Mouse (Mus musculus) thymus, postnatal 36 days (tissue): ENCODE data around the gene Wbp1l.

Source experiments
- DNase-seq, 2 experiments: peaks; one replicate each; pipeline ENCODE4 v3.0.0; 2022; ENCODE audit warnings: mixed read lengths in 2 of 2

Wbp1l gene

GRCm38 (mm10) chr19:46631637-46632036 is 32.8 kb downstream of the Wbp1l start:
- DNase-seq: no peak

- DNase-seq: no peak
Measured at GRCm38 (mm10) chr19:46635766-46636165, 36.9 kb downstream of the Wbp1l start.

DNA sequence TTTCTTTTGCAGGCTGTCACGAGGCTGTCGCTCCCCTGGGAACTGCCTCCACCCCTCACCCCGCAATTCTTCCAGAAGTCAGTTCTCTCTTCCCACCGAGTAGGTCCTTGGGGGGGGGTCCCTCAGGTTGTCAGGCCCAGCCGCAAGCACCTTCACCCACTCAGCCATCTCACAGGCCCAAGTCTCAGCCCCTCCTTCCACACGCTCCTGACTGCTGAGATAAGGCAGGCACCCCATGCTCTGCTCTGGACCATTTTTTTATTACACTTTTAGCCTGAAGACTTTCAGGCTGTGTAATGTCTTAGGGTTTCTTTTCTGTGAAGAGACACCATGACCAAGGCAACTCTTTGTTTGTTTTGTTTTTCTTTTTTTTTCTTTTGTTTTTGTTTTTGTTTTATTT is 38.7 kb downstream of the Wbp1l start:
- DNase-seq: no peak

DNA sequence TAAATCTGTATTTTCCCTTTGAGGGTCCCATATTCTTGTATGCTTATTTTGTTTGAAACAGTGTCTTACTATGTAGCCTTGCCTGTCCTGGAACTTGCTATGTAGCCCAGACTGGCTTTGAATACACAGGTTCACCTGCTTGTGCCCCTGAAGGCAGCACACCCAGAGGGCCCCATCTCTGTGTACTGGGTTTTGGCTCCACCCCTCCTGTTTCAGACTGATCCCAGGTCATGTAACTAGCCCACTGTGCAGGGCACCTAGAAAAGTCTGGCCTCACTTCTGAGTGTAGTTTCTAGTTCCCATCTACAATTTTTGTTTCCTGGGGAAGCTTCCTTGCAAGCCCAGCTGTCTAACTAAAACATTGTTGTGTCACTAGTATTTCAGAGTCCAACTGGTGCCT is 40.2 kb downstream of the Wbp1l start:
- no peak for DNase-seq

- no peak for DNase-seq
Measured at GRCm38 (mm10) chr19:46639496-46639895, 40.6 kb downstream of the Wbp1l start.

DNA sequence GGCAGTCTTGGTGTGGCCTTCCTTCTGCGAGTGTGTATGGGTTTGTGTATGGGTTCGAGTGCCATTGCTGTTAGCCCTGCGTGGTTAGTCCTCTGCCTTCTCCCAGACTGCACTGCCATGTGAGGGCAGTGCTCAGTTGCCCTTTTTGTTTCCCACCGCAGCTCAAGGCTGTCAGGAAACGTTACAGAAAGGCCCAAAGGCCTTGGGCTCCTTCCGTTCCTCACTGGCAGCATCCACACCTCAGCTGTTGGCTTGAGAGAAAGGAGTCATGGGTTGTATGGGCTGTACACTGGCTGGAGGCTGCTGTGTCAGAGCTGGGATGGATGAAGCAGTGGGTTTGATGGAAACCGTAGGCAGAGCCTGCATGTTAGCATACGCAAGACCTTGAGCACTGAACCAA is 41.9 kb downstream of the Wbp1l start:
- DNase-seq: no peak

DNA sequence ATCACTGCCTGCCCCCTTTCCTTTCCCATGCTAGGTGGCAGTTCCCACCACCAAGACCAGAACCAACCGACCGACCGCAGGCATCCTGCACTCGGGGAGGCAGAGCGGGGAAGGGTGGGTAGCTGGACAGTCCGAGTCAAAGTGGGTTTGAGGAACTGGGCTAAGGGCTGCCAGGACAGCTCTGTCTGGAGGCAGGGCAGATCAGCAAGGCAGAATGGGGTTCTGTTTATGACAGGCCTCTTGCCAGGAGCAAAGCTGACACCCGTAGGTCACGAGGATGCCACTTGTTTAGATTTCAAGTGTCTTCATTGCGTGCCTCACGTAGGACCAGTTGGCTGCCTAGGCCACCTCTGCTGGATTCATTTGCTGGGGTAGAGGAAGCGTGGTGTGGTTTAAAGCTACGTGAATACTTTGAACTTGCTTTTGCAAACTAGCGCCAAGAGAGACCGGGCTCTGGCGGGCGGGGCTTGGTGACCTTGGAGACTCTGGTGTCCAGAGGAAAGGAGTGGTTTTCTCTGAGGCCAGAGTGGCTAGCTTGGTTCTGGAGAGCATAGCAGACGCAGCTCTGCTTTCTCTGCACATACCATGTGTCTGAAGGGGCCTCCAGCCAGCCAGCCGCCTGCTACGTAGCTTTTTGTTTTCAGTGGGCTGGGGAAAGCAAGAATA is 42.7 kb downstream of the Wbp1l start:
- no peak for DNase-seq

DNA sequence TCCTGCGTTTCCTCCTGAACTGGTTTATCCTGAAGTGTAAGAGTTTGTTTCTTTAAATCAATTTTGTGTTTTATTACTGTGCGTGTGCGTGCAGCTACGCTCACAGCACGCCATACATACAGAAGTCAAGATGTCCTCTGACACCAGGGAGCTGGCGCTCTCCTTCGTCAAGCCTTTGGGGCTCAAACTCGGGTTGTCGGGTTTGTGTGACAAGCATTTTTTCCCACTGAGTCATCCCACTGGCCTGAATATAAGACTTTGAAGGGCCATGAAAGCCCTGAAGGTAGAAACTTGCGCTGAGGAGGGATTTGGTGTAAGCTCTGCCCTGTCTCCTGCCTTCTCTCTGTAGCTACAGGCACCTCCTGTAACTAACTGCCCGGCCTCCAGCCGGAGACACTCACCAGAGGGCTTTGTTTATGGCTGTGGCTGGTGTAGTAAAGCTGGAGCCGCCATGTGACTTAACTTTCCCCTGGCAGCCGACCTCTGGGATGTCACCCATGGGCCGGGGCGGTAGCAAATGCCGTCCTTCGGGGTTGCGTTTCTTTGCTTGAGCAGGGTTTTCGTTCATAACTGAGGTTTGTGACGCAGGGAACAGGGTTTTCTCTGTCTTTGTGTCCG is 43.4 kb downstream of the Wbp1l start:
- DNase-seq: no peak

- DNase-seq: no peak
Measured at GRCm38 (mm10) chr19:46643236-46643635, 44.4 kb downstream of the Wbp1l start.

DNA sequence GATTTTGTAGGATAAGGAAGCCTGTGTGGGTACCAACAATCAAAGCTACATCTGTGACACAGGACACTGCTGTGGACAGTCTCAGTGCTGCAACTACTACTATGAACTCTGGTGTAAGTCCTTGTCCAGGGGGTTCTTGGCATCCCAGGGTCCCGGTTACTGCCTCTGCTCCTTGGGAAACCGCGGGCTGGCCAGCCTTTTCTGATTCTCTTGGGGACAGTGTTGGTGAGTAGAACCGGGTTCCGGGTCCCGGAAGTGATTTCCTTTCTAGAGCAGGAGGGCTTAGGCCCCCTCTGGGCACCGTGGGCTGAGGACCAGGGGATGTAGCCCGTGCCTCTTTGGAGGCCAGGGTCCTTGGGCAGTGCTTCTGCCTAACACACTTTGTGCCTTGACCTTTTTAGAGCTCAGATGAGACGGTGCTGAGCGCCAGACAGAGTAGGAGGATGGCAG is 45.5 kb downstream of the Wbp1l start:
- DNase-seq: no peak

- no peak for DNase-seq
Measured at GRCm38 (mm10) chr19:46644793-46645602, 46.1 kb downstream of the Wbp1l start.

- DNase-seq: no peak
Measured at GRCm38 (mm10) chr19:46646041-46646481, 47.2 kb downstream of the Wbp1l start.

- no peak for DNase-seq
Measured at GRCm38 (mm10) chr19:46647254-46647653, 48.4 kb downstream of the Wbp1l start.

- DNase-seq: no peak
Measured at GRCm38 (mm10) chr19:46647850-46648249, 49.0 kb downstream of the Wbp1l start.

- DNase-seq: no peak
Measured at GRCm38 (mm10) chr19:46648565-46648964, 49.7 kb downstream of the Wbp1l start.

DNA sequence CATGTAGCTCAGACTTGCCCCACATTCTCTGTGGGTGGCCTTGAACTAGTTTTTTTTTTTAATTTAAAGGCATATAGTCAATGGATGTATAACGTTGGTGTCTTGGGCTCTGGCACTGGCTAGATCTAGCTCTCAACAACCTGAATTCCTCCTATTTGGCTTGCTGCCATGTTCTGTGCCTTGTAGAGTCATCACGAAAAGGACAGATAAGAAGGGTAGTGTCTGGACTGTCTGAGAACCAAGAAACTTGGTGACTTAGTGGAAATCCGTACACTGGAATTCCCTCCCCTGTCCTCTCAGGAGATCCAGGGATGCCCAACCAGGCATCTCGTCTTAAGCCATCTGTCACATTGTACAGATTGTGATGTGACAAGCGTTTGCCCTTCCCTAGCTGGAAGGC is 54.3 kb downstream of the Wbp1l start:
- no peak for DNase-seq

DNA sequence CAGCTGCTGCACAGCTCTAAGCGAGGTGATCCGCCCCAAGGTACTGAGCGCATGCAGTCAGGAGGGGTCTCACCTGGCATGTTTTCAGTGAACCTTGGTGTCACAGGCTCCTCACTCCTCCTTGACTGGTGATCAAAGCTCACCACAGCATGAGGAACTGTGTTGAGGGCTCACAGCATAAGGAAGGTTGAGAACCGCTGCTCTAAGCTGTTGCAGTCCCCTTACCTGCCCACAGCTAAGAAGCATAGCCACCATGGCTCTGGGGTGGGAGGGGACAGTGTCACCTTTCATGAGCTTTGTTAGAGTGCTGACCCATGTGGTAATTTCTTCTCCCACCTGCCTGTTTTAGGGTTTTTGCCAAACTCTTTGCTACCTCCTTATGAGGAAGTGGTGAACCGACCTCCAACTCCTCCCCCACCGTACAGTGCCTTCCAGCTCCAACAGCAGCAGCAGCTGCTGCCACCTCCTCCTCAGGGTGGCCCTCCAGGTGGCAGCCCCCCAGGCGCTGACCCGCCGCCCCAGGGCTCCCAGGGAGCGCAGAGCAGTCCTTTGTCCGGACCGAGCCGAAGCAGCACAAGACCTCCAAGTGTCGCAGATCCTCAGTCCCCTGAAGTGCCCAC is 54.8 kb downstream of the Wbp1l start:
- DNase-seq: peak; percentile 63 to 79

GRCm38 (mm10) chr19:46655626-46656025 is 56.7 kb downstream of the Wbp1l start:
- DNase-seq: no peak

DNA sequence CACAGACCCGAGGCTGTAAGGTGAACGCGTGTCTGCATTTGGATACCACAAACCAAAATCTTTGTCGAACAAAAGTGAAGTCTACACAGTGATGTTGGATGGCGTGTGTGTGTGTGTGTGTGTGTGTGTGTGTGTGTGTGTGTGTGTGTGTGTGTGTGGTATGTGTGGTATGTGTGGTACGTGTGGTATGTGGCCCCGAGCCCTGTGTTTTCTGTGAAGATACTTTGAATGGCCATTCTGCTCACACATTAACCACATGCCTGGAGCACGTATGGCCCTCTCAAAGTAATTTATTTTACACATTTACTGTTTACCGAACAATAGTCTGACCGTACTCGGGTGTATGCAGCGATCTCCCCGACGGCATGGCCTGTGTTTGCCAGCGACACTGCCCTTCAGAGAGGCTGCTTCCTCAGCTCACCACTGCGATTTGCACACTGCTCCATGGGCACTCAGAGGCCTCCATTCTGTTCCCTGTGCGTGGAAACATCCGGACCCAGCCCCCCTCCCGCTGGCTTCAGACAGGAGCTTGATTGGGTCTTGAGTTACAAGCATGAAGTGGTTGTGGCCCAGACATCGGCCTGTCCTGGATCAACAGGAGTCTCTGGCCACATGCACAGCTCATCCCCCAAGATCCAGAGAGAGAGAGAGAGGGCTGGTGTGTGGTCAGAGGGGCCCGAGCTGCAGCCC is 57.4 kb downstream of the Wbp1l start:
- DNase-seq: no peak

GRCm38 (mm10) chr19:46657339-46658020 is 58.6 kb downstream of the Wbp1l start:
- DNase-seq: peak; percentile 27 to 37

- no peak for DNase-seq
Measured at GRCm38 (mm10) chr19:46658348-46658747, 59.5 kb downstream of the Wbp1l start.

- no peak for DNase-seq
Measured at GRCm38 (mm10) chr19:46658851-46659250, 60.0 kb downstream of the Wbp1l start.
